Mouse (Mus musculus) lung, adult 2 months (tissue): Measurements from ENCODE around the gene Cyp2c38.

Experiments
- CTCF ChIP-seq: fragments of 200-500 bp; IDR thresholded peaks from 2 replicates; pipeline ENCODE4 v1.5.1; 2011; ENCODE audit warnings: mild to moderate bottlenecking, low read length, control low read depth; ENCODE audit not compliant: insufficient read depth
- POLR2A ChIP-seq: fragments of 200-500 bp; IDR thresholded peaks from 2 replicates; pipeline ENCODE4 v1.6.1; 2011; ENCODE audit warnings: low read depth, mild to moderate bottlenecking, control low read depth, low read length, borderline replicate concordance; ENCODE audit errors: extremely low read depth

DNA sequence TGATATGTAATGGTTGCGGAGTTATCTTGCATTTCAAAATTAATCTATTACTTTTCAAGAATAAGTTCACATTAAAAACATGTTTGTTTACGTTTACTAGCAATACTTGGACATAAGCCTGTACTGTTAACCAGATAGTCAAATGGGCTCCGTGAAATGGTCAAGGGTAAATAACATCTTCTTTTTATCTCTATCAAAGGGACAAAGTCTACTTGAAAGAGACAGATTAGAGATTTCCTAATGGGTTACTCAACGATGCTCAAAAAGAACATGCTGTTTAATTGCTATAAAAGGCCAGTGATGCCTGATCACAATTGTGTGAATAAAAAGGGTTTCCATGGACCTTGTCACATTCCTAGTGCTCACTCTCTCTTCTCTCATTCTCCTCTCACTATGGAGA is 47.7 kb upstream of the Cyp2c38 start, which contains the start of gene Cyp2c39:
- TF ChIP-seq CTCF: no peak
- no peak for TF ChIP-seq POLR2A
